Mouse (Mus musculus) spleen, postnatal 10 days (tissue): ENCODE data around the gene Gm21891.
"Not testable (repeated sequence)": the region's sequence is repeated elsewhere in the genome, so short reads cannot be mapped to it uniquely, and the experiment has no call there.

ENCODE experiments used
- DNase-seq, 2 experiments: peaks; one replicate each; pipeline ENCODE4 v3.0.0; 2021 to 2022; ENCODE audit warnings: low spot score in 2 of 2

The Gm21891 gene

DNA sequence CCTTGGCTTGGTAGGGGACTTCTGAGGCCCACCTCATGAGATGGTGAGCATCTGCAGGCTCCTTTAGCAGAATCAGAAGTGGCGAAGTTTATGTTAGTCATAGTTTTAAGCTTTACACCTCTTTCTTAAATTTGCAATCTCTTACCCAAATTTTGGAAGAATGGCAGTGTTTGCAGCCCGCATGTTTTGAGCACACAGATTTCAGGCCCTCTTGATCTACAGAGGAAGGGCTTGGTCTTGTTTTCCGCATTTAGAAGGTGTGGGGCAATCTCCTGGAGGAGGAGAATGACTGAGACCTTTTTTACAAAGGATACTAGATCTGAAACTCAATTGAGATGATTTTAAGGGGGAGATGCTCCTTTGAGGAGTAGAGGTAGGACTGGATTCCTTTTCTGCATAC is at the start of gene Gm21891:
Gene Gm21891, minus strand, starts transcription at position 101 of the 400 bp plus-strand sequence.
- DNase-seq: not testable (repeated sequence)

DNA sequence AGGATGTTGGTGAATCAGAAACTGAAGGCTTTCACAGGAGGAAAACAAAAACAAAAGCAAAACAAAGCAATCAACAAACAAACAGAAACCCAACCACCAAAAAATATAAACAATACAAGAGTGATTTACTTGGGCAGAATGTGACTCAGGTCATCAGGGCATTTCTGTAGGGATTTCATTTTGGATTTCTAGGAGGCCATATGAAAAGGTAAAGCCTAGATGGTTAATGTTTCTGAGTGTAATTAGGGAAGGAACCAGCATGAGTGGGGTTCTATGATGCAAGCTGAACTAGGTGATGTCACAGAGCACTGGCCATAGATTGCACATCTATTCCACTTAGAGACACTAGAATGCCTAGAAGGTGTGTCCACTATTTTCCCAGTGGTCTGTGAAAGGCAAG is 28.4 kb upstream of the Gm21891 start, which contains the start of gene Gm21425:
Gene Gm21425, plus strand, starts transcription at position 301 of the 400 bp plus-strand sequence.
- DNase-seq: not testable (repeated sequence)
